Mouse (Mus musculus): ENCODE measurements around the gene Gm20479.
A peak's percentile ranks its signal among the peaks of the same experiment; 100 is the strongest.

The Gm20479 gene

GRCm38 (mm10) chr7:27367976-27368375 is 10.8 kb upstream of the Gm20479 start:
- DNase-seq (ENCODE audit: low spot score in 2 of 2) = no peak

GRCm38 (mm10) chr7:27366082-27366844 is 9.0 kb upstream of the Gm20479 start:
- DNase-seq (ENCODE audit: low spot score in 2 of 2) = peak; percentile 50 to 59

- no peak for DNase-seq (ENCODE audit: low spot score in 2 of 2)
Measured at GRCm38 (mm10) chr7:27364379-27364778, 7.2 kb upstream of the Gm20479 start.

- DNase-seq (ENCODE audit: low spot score in 2 of 2) = peak; percentile 96 to 99
Measured at GRCm38 (mm10) chr7:27361283-27361946, 4.2 kb upstream of the Gm20479 start.

- no peak for DNase-seq (ENCODE audit: low spot score in 2 of 2)
Measured at GRCm38 (mm10) chr7:27360749-27361148, 3.5 kb upstream of the Gm20479 start.

- DNase-seq (ENCODE audit: low spot score in 2 of 2) = no peak
Measured at GRCm38 (mm10) chr7:27359706-27360358, 2.6 kb upstream of the Gm20479 start.

GRCm38 (mm10) chr7:27359162-27359561 is 1.9 kb upstream of the Gm20479 start:
- no peak for DNase-seq (ENCODE audit: low spot score in 2 of 2)

- DNase-seq (ENCODE audit: low spot score in 2 of 2) = no peak
Measured at GRCm38 (mm10) chr7:27357595-27357978, 368 bp upstream of the Gm20479 start.

GRCm38 (mm10) chr7:27356248-27356647 is 971 bp downstream of the Gm20479 start:
- no peak for DNase-seq (ENCODE audit: low spot score in 2 of 2)

- peak; percentile 79 to 81 for DNase-seq (ENCODE audit: low spot score in 2 of 2)
Measured at GRCm38 (mm10) chr7:27355745-27356240, 1.4 kb downstream of the Gm20479 start, which contains the start of gene Shkbp1. TSS of gene Shkbp1 (minus strand) at chr7:27356019.

- DNase-seq (ENCODE audit: low spot score in 2 of 2) = no peak
Measured at GRCm38 (mm10) chr7:27355261-27355660, 2.0 kb downstream of the Gm20479 start.

GRCm38 (mm10) chr7:27354783-27355182 is 2.4 kb downstream of the Gm20479 start:
- no peak for DNase-seq (ENCODE audit: low spot score in 2 of 2)

GRCm38 (mm10) chr7:27354144-27354543 is 3.1 kb downstream of the Gm20479 start:
- no peak for DNase-seq (ENCODE audit: low spot score in 2 of 2)

GRCm38 (mm10) chr7:27345444-27345843 is 11.8 kb downstream of the Gm20479 start:
- DNase-seq (ENCODE audit: low spot score in 2 of 2) = no peak

- no peak for DNase-seq (ENCODE audit: low spot score in 2 of 2)
Measured at GRCm38 (mm10) chr7:27342595-27342994, 14.6 kb downstream of the Gm20479 start.

- DNase-seq (ENCODE audit: low spot score in 2 of 2) = peak in 1 of 2 experiments; percentile 75
Measured at GRCm38 (mm10) chr7:27339519-27339918, 17.7 kb downstream of the Gm20479 start.

GRCm38 (mm10) chr7:27339114-27339513 is 18.1 kb downstream of the Gm20479 start:
- DNase-seq (ENCODE audit: low spot score in 2 of 2) = no peak

GRCm38 (mm10) chr7:27337175-27337853 is 19.9 kb downstream of the Gm20479 start, which contains the start of gene Ltbp4:
TSS of gene Ltbp4 (minus strand) at chr7:27337692.
- DNase-seq (ENCODE audit: low spot score in 2 of 2) = no peak

- DNase-seq (ENCODE audit: low spot score in 2 of 2) = peak; percentile 92 to 96
Measured at GRCm38 (mm10) chr7:27335928-27336823, 21.0 kb downstream of the Gm20479 start.

GRCm38 (mm10) chr7:27335011-27335720 is 22.1 kb downstream of the Gm20479 start:
- no peak for DNase-seq (ENCODE audit: low spot score in 2 of 2)
